In the genomic region with DNA sequence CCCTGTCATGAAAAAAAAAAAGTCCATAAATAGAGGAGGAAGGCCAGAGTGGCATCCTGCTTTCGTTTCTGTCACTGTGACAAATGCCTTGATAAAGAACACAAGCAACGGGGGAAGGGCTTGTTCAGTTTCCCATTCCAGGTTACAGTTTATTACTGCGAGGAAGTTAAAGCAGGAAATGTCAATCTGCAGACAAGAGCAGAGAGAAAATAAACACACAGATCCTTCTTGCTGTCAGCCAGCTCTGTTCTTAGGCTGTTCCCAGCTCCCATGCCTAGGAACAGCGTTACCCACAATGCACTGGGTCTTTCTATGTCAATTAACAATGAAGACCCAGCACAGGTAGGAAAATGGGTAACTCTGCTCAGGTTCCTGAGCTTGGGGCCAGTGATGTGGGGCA, we compare ENCODE assay signal across 9 mouse cellular contexts. TPM values are rescaled to one million over a fixed set of nuclear protein-coding genes. Genes with fewer than 3 reads are reported as not detected.
A peak's percentile ranks its signal among the peaks of the same experiment; 100 is the strongest.
DNase-seq lines count a peak whose midpoint lies in the region; ATAC-seq and TF ChIP-seq lines count a peak whose summit lies in the region.
"Had no signal": no experiment of that assay in that cellular context is flagged by ENCODE, and none has a peak within 500 bp of the region (broad histone marks: within the 10 kb centered on the region; RNA-seq: fewer than 3 reads in every experiment).

No protein-coding gene starts in this region.

- H3K9ac ChIP-seq in liver, adult 2 months (ENCODE audit: low read depth, low read length) = no peak overlapping the region
- H3K9ac ChIP-seq in forebrain, postnatal 0 days = no peak overlapping the region
- no peak overlapping the region for H3K9ac ChIP-seq in kidney, embryonic 16.5 days (replicated peaks; ENCODE audit: low read length)

- no peak overlapping the region for H3K4me2 ChIP-seq in forebrain, postnatal 0 days (ENCODE audit: low read depth)
- H3K4me2 ChIP-seq in kidney, embryonic 16.5 days (replicated peaks; ENCODE audit: low read depth, low read length) = no peak overlapping the region

- intact Hi-C loops in left cerebral cortex, postnatal 36 days (cut with DNase I) = loop anchor here (5.0 kb wide), 1 partner anchor 33 kb away; no protein-coding TSS in a partner anchor

- H3K9me3 ChIP-seq in forebrain, postnatal 0 days (ENCODE audit: low read length) = no peaks in the 10 kb centered on the region
- H3K9me3 ChIP-seq in kidney, embryonic 16.5 days (ENCODE audit: low read length) = no peaks in the 10 kb centered on the region

- no peak for ATAC-seq in forebrain, postnatal 0 days
- no peak for ATAC-seq in kidney, embryonic 16.5 days (ENCODE audit: low FRiP score, low TSS enrichment)

- no peaks in the 10 kb centered on the region for H3K4me1 ChIP-seq in liver, adult 2 months (ENCODE audit: control insufficient read depth, insufficient read depth, low read length)
- H3K4me1 ChIP-seq in forebrain, postnatal 0 days (ENCODE audit: insufficient read depth) = no peaks in the 10 kb centered on the region
- H3K4me1 ChIP-seq in kidney, embryonic 16.5 days (ENCODE audit: insufficient read depth, low read length) = peaks cover 35% of the 10 kb centered on the region

- H3K79me2 ChIP-seq in liver, adult 2 months (ENCODE audit: control insufficient read depth, insufficient read depth, low read length) = no peaks in the 10 kb centered on the region

- peak overlapping the region; percentile 67 for H3K27ac ChIP-seq in liver, adult 2 months (replicated peaks; ENCODE audit: insufficient read depth, low read depth, low read length)
- H3K27ac ChIP-seq in forebrain, postnatal 0 days (ENCODE audit: low read depth, low read length) = peak overlapping the region; percentile 15; the same call in 1 of the 2 replicates
- H3K27ac ChIP-seq in kidney, embryonic 16.5 days (ENCODE audit: low read length) = peak overlapping the region; percentile 93

- H3K27me3 ChIP-seq in liver, adult 2 months (ENCODE audit: control insufficient read depth, insufficient read depth, low read length) = no peaks in the 10 kb centered on the region
- 0 out of 2 replicates have a peak, but pooled peaks cover 3% of the 10 kb centered on the region for H3K27me3 ChIP-seq in forebrain, postnatal 0 days (ENCODE audit: insufficient read depth, low read length)
- H3K27me3 ChIP-seq in kidney, embryonic 16.5 days (ENCODE audit: insufficient read depth, low read length) = no peaks in the 10 kb centered on the region

- no peak for TF ChIP-seq POLR2A in liver, adult 2 months (IDR thresholded peaks at IDR 0.05; ENCODE audit: extremely low read depth, insufficient read depth, low read length)

- H3K4me3 ChIP-seq in liver, adult 2 months (ENCODE audit: insufficient read depth, low read depth, low read length) = no peak overlapping the region
- H3K4me3 ChIP-seq in forebrain, postnatal 0 days (ENCODE audit: low read depth, low read length) = no peak overlapping the region
- H3K4me3 ChIP-seq in kidney, embryonic 16.5 days (ENCODE audit: low read length) = no peak overlapping the region

- no peaks in the 10 kb centered on the region for H3K36me3 ChIP-seq in liver, adult 2 months (ENCODE audit: control insufficient read depth, insufficient read depth, low read length)
- no peaks in the 10 kb centered on the region for H3K36me3 ChIP-seq in forebrain, postnatal 0 days (ENCODE audit: insufficient read depth)
- peaks cover 10% of the 10 kb centered on the region for H3K36me3 ChIP-seq in kidney, embryonic 16.5 days (ENCODE audit: insufficient read depth, low read length)

- 62% methylated on average over 4 of the region's 4 CpGs for WGBS in liver, adult 2 months
- 80% methylated on average over 4 of the region's 4 CpGs for WGBS in forebrain, postnatal 0 days
- WGBS in kidney, embryonic 16.5 days = 25% methylated on average over 4 of the region's 4 CpGs

- TF ChIP-seq CTCF in liver, adult 2 months (IDR thresholded peaks at IDR 0.05; ENCODE audit: low read depth, low read length) = no peak
- TF ChIP-seq CTCF in forebrain, postnatal 0 days (IDR thresholded peaks at IDR 0.05; ENCODE audit: low read depth) = no peak

- DNase-seq in liver, adult 2 months (ENCODE audit: extremely low read depth, low read depth, low spot score) = peak; percentile 50
- no peak for DNase-seq in liver
- no peak for DNase-seq in forebrain, postnatal 0 days
- DNase-seq in lung, postnatal 36 days = peak; percentile 80
- no peak for DNase-seq in left cerebral cortex, postnatal 36 days (ENCODE audit: low spot score in 2 of 2)
- no peak for DNase-seq in ovary, postnatal 14 days (ENCODE audit: low spot score)
- no peak for DNase-seq in ovary, postnatal 10 days (ENCODE audit: low spot score)
- DNase-seq: cerebellum, adult 18-20 months had no signal

RNA-seq across cellular contexts. Expression of gene Eva1b, which starts 7.6 kb away (rescaled TPM):
- 8.0 and 9.5 TPM in 2 replicates for total RNA-seq in liver, adult 2 months (2014; rRNA removed)
- 15.8 and 18.1 TPM in 2 replicates for polyA plus RNA-seq in liver, adult 2 months (2012; rRNA removed)
- 12.9 and 14.4 TPM in 2 replicates for total RNA-seq in forebrain, postnatal 0 days (2014; rRNA removed)
- polyA plus RNA-seq in forebrain, postnatal 0 days (2015; fragmentation: Nextera tagmentation; extraction: Ambion mirVana) = 10.6 and 12.6 TPM in 2 replicates
- 99.9 and 103 TPM in 2 replicates for polyA plus RNA-seq in kidney, embryonic 16.5 days (2015; fragmentation: Nextera tagmentation; extraction: Ambion mirVana)
- total RNA-seq in left cerebral cortex, postnatal 36 days (2021) = 1 to 10 TPM; 3.0 to 3.8 TPM

RNA-seq across cellular contexts. Expression of gene Sh3d21, which starts 8.1 kb away (rescaled TPM):
- 0.54 and 0.65 TPM in 2 replicates for total RNA-seq in liver, adult 2 months (2014; rRNA removed)
- 0.26 and 0.55 TPM in 2 replicates for polyA plus RNA-seq in liver, adult 2 months (2012; rRNA removed)
- 1.0 and 2.1 TPM in 2 replicates for total RNA-seq in forebrain, postnatal 0 days (2014; rRNA removed)
- 1.4 and 1.7 TPM in 2 replicates for polyA plus RNA-seq in forebrain, postnatal 0 days (2015; fragmentation: Nextera tagmentation; extraction: Ambion mirVana)
- polyA plus RNA-seq in kidney, embryonic 16.5 days (2015; fragmentation: Nextera tagmentation; extraction: Ambion mirVana) = 9.1 and 10.5 TPM in 2 replicates
- total RNA-seq in left cerebral cortex, postnatal 36 days (2021) = under 1 TPM; 0.76 to 0.77 TPM

RNA-seq across cellular contexts. Expression of gene Thrap3, which starts 47.4 kb away (rescaled TPM):
- total RNA-seq in liver, adult 2 months (2014; rRNA removed) = 74.3 and 78.6 TPM in 2 replicates
- polyA plus RNA-seq in liver, adult 2 months (2012; rRNA removed) = 25.6 and 29.1 TPM in 2 replicates
- total RNA-seq in forebrain, postnatal 0 days (2014; rRNA removed) = 113 and 165 TPM in 2 replicates
- polyA plus RNA-seq in forebrain, postnatal 0 days (2015; fragmentation: Nextera tagmentation; extraction: Ambion mirVana) = 92.4 and 111 TPM in 2 replicates
- polyA plus RNA-seq in kidney, embryonic 16.5 days (2015; fragmentation: Nextera tagmentation; extraction: Ambion mirVana) = 210 and 218 TPM in 2 replicates
- 100 to 1,000 TPM; 134 to 159 TPM for total RNA-seq in left cerebral cortex, postnatal 36 days (2021)

RNA-seq across cellular contexts. Expression of gene Stk40, which starts 51.4 kb away (rescaled TPM):
- total RNA-seq in liver, adult 2 months (2014; rRNA removed) = 6.5 and 10.8 TPM in 2 replicates
- polyA plus RNA-seq in liver, adult 2 months (2012; rRNA removed) = 22.5 and 22.9 TPM in 2 replicates
- 11.7 and 19.6 TPM in 2 replicates for total RNA-seq in forebrain, postnatal 0 days (2014; rRNA removed)
- 13.3 and 14.9 TPM in 2 replicates for polyA plus RNA-seq in forebrain, postnatal 0 days (2015; fragmentation: Nextera tagmentation; extraction: Ambion mirVana)
- polyA plus RNA-seq in kidney, embryonic 16.5 days (2015; fragmentation: Nextera tagmentation; extraction: Ambion mirVana) = 43.9 and 44.5 TPM in 2 replicates
- 10 to 100 TPM; 27.4 to 30.4 TPM for total RNA-seq in left cerebral cortex, postnatal 36 days (2021)

RNA-seq across cellular contexts. Expression of gene Lsm10, which starts 58.8 kb away (rescaled TPM):
- 20.0 and 30.0 TPM in 2 replicates for total RNA-seq in liver, adult 2 months (2014; rRNA removed)
- 28.4 TPM in 2 replicates for polyA plus RNA-seq in liver, adult 2 months (2012; rRNA removed)
- total RNA-seq in forebrain, postnatal 0 days (2014; rRNA removed) = 36.1 and 37.1 TPM in 2 replicates
- polyA plus RNA-seq in forebrain, postnatal 0 days (2015; fragmentation: Nextera tagmentation; extraction: Ambion mirVana) = 54.5 and 59.5 TPM in 2 replicates
- polyA plus RNA-seq in kidney, embryonic 16.5 days (2015; fragmentation: Nextera tagmentation; extraction: Ambion mirVana) = 55.3 and 59.3 TPM in 2 replicates
- 10 to 100 TPM; 13.0 to 14.5 TPM for total RNA-seq in left cerebral cortex, postnatal 36 days (2021)

Comparison
In these comparisons a context has a peak if more than half of its experiments do, and no peak if none do; other contexts are left out.
1. DNase-seq: peak in liver, adult 2 months (single experiment) and lung, postnatal 36 days (single experiment); none in liver (single experiment), forebrain, postnatal 0 days (single experiment), left cerebral cortex, postnatal 36 days (0 of 2), ovary, postnatal 14 days (single experiment) and ovary, postnatal 10 days (single experiment).
2. H3K27ac ChIP-seq: peak in every context shown above with its lines; median percentile 93 in kidney, embryonic 16.5 days; 67 in liver, adult 2 months; 15 in forebrain, postnatal 0 days.